Mouse (Mus musculus) liver (tissue): ENCODE results near the gene Olfr829.
"Not testable (repeated sequence)": the region's sequence is repeated elsewhere in the genome, so short reads cannot be mapped to it uniquely, and the experiment has no call there.

Experiments used
- DNase-seq: peaks from one replicate; pipeline ENCODE4 v3.0.0-alpha.2; 2020; ENCODE audit warnings: mixed read lengths

Gene Olfr829

GRCm38 (mm10) chr9:18854633-18855032, at the start of gene Olfr829:
Gene Olfr829, plus strand, starts transcription at chr9:18854933.
- no peak for DNase-seq

- DNase-seq, result no peak
Observed at GRCm38 (mm10) chr9:18819426-18819825, 35.3 kb upstream of the Olfr829 start, which contains the start of gene Olfr828. Gene Olfr828, minus strand, starts transcription at chr9:18819526.

- no peak for DNase-seq
Observed at GRCm38 (mm10) chr9:18874393-18874792, 19.7 kb downstream of the Olfr829 start, which contains the start of gene Olfr830. Gene Olfr830, plus strand, starts transcription at chr9:18874693.

- not testable (repeated sequence) for DNase-seq
Observed at GRCm38 (mm10) chr9:18907699-18908098, 53.0 kb downstream of the Olfr829 start.
